Mouse (Mus musculus) right cerebral cortex, adult 2 months (tissue): ENCODE measurements around the gene 4930535I16Rik.
A peak's percentile ranks its signal among the peaks of the same experiment; 100 is the strongest.

Experiments used
- DNase-seq, 2 experiments: peaks; one replicate each; pipeline ENCODE4 v3.0.0; 2021 to 2022; ENCODE audit warnings: low spot score in 2 of 2

The 4930535I16Rik gene

GRCm38 (mm10) chr4:123905126-123905668 lies 12.6 kb downstream of the 4930535I16Rik start:
- DNase-seq, result no peak

GRCm38 (mm10) chr4:123904333-123905125 lies 13.3 kb downstream of the 4930535I16Rik start, which contains the start of gene Mycbp:
Gene Mycbp (plus strand): TSS chr4:123904832.
- peak; percentile 98 to 99 for DNase-seq

- no peak for DNase-seq
These were observed 14.4 kb downstream of the 4930535I16Rik start for GRCm38 (mm10) chr4:123903432-123903831.

GRCm38 (mm10) chr4:123898696-123899095 lies 19.1 kb downstream of the 4930535I16Rik start:
- peak; percentile 36 to 69 for DNase-seq

- no peak for DNase-seq
These were observed 23.5 kb downstream of the 4930535I16Rik start for GRCm38 (mm10) chr4:123894295-123894694.

GRCm38 (mm10) chr4:123893726-123894125 lies 24.1 kb downstream of the 4930535I16Rik start:
- DNase-seq, result no peak
